Mouse (Mus musculus): ENCODE measurements around the gene Tmem255b. TPM values are rescaled to one million over a fixed set of nuclear protein-coding genes. Genes with fewer than 3 reads are reported as not detected.

Gene Tmem255b
- polyA plus RNA-seq, 1 experiment from 2014 or later, result 5.5 TPM

GRCm38 (mm10) chr8:13415879-13416278, 19.1 kb upstream of the Tmem255b start:
- Histone ChIP-seq H3K9me3 (ENCODE audit: control insufficient read depth, low read length) (no peaks in the 10 kb centered on the region), H3K36me3 (ENCODE audit: control insufficient read depth, insufficient read depth, low read length) (no peaks in the 10 kb centered on the region), H3K4me3 (ENCODE audit: low read depth, low read length) (no peak overlapping the region), H3K4me2 (replicated peaks; ENCODE audit: low read depth) (no peak overlapping the region), H3K27ac (replicated peaks) (no peak overlapping the region), H3K27me3 (ENCODE audit: control insufficient read depth, insufficient read depth, low read length) (no peaks in the 10 kb centered on the region), H3K4me1 (replicated peaks; ENCODE audit: control insufficient read depth, insufficient read depth) (no peaks in the 10 kb centered on the region), H3K9ac (ENCODE audit: low read length) (no peak overlapping the region)
- WGBS, result 70% methylated on average over 10 of the region's 10 CpGs
- ATAC-seq (ENCODE audit: low FRiP score, low TSS enrichment) (no peak), DNase-seq (ENCODE audit: low spot score) (no peak)
- TF ChIP-seq EP300 (optimal IDR thresholded peaks at IDR 0.05) (no peak), CTCF (IDR thresholded peaks at IDR 0.05; ENCODE audit: low read depth) (no peak)

GRCm38 (mm10) chr8:13419111-13419639, 15.8 kb upstream of the Tmem255b start:
- H3K9ac ChIP-seq (ENCODE audit: low read length), result no peak overlapping the region
- ATAC-seq (ENCODE audit: low FRiP score, low TSS enrichment) (no peak), DNase-seq (ENCODE audit: low spot score) (no peak)
- H3K36me3 ChIP-seq (ENCODE audit: control insufficient read depth, insufficient read depth, low read length), result no peaks in the 10 kb centered on the region
- H3K4me3 ChIP-seq (ENCODE audit: low read depth, low read length), result no peak overlapping the region
- TF ChIP-seq EP300 (optimal IDR thresholded peaks at IDR 0.05), result no peak
- no peak for TF ChIP-seq CTCF (IDR thresholded peaks at IDR 0.05; ENCODE audit: low read depth)
- no peak overlapping the region for H3K27ac ChIP-seq (replicated peaks)
- no peaks in the 10 kb centered on the region for H3K4me1 ChIP-seq (replicated peaks; ENCODE audit: control insufficient read depth, insufficient read depth)
- H3K4me2 ChIP-seq (replicated peaks; ENCODE audit: low read depth), result no peak overlapping the region
- H3K9me3 ChIP-seq (ENCODE audit: control insufficient read depth, low read length), result no peaks in the 10 kb centered on the region
- H3K27me3 ChIP-seq (ENCODE audit: control insufficient read depth, insufficient read depth, low read length), result no peaks in the 10 kb centered on the region
- 68% methylated on average over 2 of the region's 2 CpGs for WGBS

GRCm38 (mm10) chr8:13420970-13421369, 14.0 kb upstream of the Tmem255b start:
- no peak for ATAC-seq (ENCODE audit: low FRiP score, low TSS enrichment)
- WGBS, result 82% methylated on average over 6 of the region's 6 CpGs

GRCm38 (mm10) chr8:13427351-13427750, 7.6 kb upstream of the Tmem255b start:
- Histone ChIP-seq H3K27ac (replicated peaks) (no peak overlapping the region), H3K9me3 (ENCODE audit: control insufficient read depth, low read length) (no peaks in the 10 kb centered on the region), H3K27me3 (ENCODE audit: control insufficient read depth, insufficient read depth, low read length) (no peaks in the 10 kb centered on the region), H3K4me1 (replicated peaks; ENCODE audit: control insufficient read depth, insufficient read depth) (no peaks in the 10 kb centered on the region), H3K36me3 (ENCODE audit: control insufficient read depth, insufficient read depth, low read length) (no peaks in the 10 kb centered on the region), H3K4me3 (ENCODE audit: low read depth, low read length) (no peak overlapping the region), H3K9ac (ENCODE audit: low read length) (no peak overlapping the region), H3K4me2 (replicated peaks; ENCODE audit: low read depth) (no peak overlapping the region)
- DNase-seq (ENCODE audit: low spot score) (no peak), ATAC-seq (ENCODE audit: low FRiP score, low TSS enrichment) (no peak)
- no peak for TF ChIP-seq CTCF (IDR thresholded peaks at IDR 0.05; ENCODE audit: low read depth)
- TF ChIP-seq EP300 (optimal IDR thresholded peaks at IDR 0.05), result no peak
- WGBS, result 60% methylated on average over 6 of the region's 6 CpGs

More at GRCm38 (mm10) chr8:13420970-13421369, 14.0 kb upstream of the Tmem255b start:
- H3K4me2 ChIP-seq (replicated peaks; ENCODE audit: low read depth), result no peak overlapping the region
- DNase-seq (ENCODE audit: low spot score), result no peak
- H3K27me3 ChIP-seq (ENCODE audit: control insufficient read depth, insufficient read depth, low read length), result no peaks in the 10 kb centered on the region
- H3K36me3 ChIP-seq (ENCODE audit: control insufficient read depth, insufficient read depth, low read length), result no peaks in the 10 kb centered on the region
- no peak for TF ChIP-seq CTCF (IDR thresholded peaks at IDR 0.05; ENCODE audit: low read depth)
- no peak for TF ChIP-seq EP300 (optimal IDR thresholded peaks at IDR 0.05)
- H3K4me3 ChIP-seq (ENCODE audit: low read depth, low read length), result no peak overlapping the region
- H3K4me1 ChIP-seq (replicated peaks; ENCODE audit: control insufficient read depth, insufficient read depth), result no peaks in the 10 kb centered on the region
- H3K9ac ChIP-seq (ENCODE audit: low read length), result no peak overlapping the region
- no peaks in the 10 kb centered on the region for H3K9me3 ChIP-seq (ENCODE audit: control insufficient read depth, low read length)
- H3K27ac ChIP-seq (replicated peaks), result no peak overlapping the region

GRCm38 (mm10) chr8:13428156-13428555, 6.8 kb upstream of the Tmem255b start:
- no peak overlapping the region for H3K4me3 ChIP-seq (ENCODE audit: low read depth, low read length)
- H3K9ac ChIP-seq (ENCODE audit: low read length), result no peak overlapping the region
- DNase-seq (ENCODE audit: low spot score), result no peak
- no peaks in the 10 kb centered on the region for H3K9me3 ChIP-seq (ENCODE audit: control insufficient read depth, low read length)
- no peaks in the 10 kb centered on the region for H3K36me3 ChIP-seq (ENCODE audit: control insufficient read depth, insufficient read depth, low read length)
- TF ChIP-seq CTCF (IDR thresholded peaks at IDR 0.05; ENCODE audit: low read depth), result no peak
- no peak for ATAC-seq (ENCODE audit: low FRiP score, low TSS enrichment)
- no peaks in the 10 kb centered on the region for H3K4me1 ChIP-seq (replicated peaks; ENCODE audit: control insufficient read depth, insufficient read depth)
- no peak overlapping the region for H3K27ac ChIP-seq (replicated peaks)
- H3K27me3 ChIP-seq (ENCODE audit: control insufficient read depth, insufficient read depth, low read length), result no peaks in the 10 kb centered on the region
- H3K4me2 ChIP-seq (replicated peaks; ENCODE audit: low read depth), result no peak overlapping the region
- WGBS, result 75% methylated on average over 9 of the region's 9 CpGs

- Histone ChIP-seq H3K9me3 (ENCODE audit: control insufficient read depth, low read length) (no peaks in the 10 kb centered on the region), H3K4me1 (replicated peaks; ENCODE audit: control insufficient read depth, insufficient read depth) (no peaks in the 10 kb centered on the region), H3K4me2 (replicated peaks; ENCODE audit: low read depth) (no peak overlapping the region), H3K4me3 (ENCODE audit: low read depth, low read length) (no peak overlapping the region), H3K36me3 (ENCODE audit: control insufficient read depth, insufficient read depth, low read length) (no peaks in the 10 kb centered on the region), H3K27me3 (ENCODE audit: control insufficient read depth, insufficient read depth, low read length) (no peaks in the 10 kb centered on the region; the same call in 1 of the 2 replicates), H3K9ac (ENCODE audit: low read length) (no peak overlapping the region), H3K27ac (replicated peaks) (no peak overlapping the region)
- ATAC-seq (ENCODE audit: low FRiP score, low TSS enrichment) (no peak), DNase-seq (ENCODE audit: low spot score) (no peak)
- WGBS, result 63% methylated on average over 7 of the region's 7 CpGs
- TF ChIP-seq CTCF (IDR thresholded peaks at IDR 0.05; ENCODE audit: low read depth) (no peak), EP300 (optimal IDR thresholded peaks at IDR 0.05) (no peak)
Observed at GRCm38 (mm10) chr8:13430412-13430811, 4.6 kb upstream of the Tmem255b start.
